Mouse (Mus musculus) small intestine, adult 2 months (tissue): ENCODE data around the gene Snrk. TPM values are rescaled to one million over a fixed set of nuclear protein-coding genes. Genes with fewer than 3 reads are reported as not detected.

Source experiments
- H3K27ac ChIP-seq: fragments of 200-500 bp; 2 replicates; pipeline ENCODE4 v1.5.1; 2012; ENCODE audit warnings: low read depth, low read length, control low read depth, inconsistent platforms; ENCODE audit not compliant: insufficient read depth
- H3K27me3 ChIP-seq: fragments of 200-500 bp; 2 replicates; pipeline ENCODE4 v1.6.1; 2012; ENCODE audit warnings: mild to moderate bottlenecking, moderate library complexity, low read length, inconsistent platforms; ENCODE audit not compliant: control insufficient read depth, insufficient read depth
- H3K36me3 ChIP-seq: fragments of 200-500 bp; 2 replicates; pipeline ENCODE4 v1.6.1; 2012; ENCODE audit warnings: mild to moderate bottlenecking, low read length, control low read depth, inconsistent platforms; ENCODE audit not compliant: control insufficient read depth, insufficient read depth
- H3K4me1 ChIP-seq: fragments of 200-500 bp; 2 replicates; pipeline ENCODE4 v1.6.1; 2012; ENCODE audit warnings: low read length, inconsistent platforms, mixed read lengths; ENCODE audit not compliant: control insufficient read depth, insufficient read depth, insufficient read length
- H3K4me3 ChIP-seq: fragments of 200-500 bp; 2 replicates; pipeline ENCODE4 v1.5.1; 2012; ENCODE audit warnings: low read depth, mild to moderate bottlenecking, control low read depth, inconsistent platforms, low read length, moderate library complexity
- CTCF ChIP-seq: fragments of 200-500 bp; IDR thresholded peaks from 2 replicates; pipeline ENCODE4 v1.5.1; 2012; ENCODE audit warnings: low read depth, mild to moderate bottlenecking, control low read depth, inconsistent platforms, low read length, moderate library complexity, mixed read lengths; ENCODE audit not compliant: insufficient replicate concordance, insufficient read length; ENCODE audit errors: extremely low read depth
- POLR2A ChIP-seq: fragments of 200-500 bp; IDR thresholded peaks from 2 replicates; pipeline ENCODE4 v1.6.1; 2012; ENCODE audit warnings: low read depth, mild to moderate bottlenecking, control low read depth, inconsistent platforms, low read length, moderate library complexity
- WGBS: fragments of 180-500 bp; shearing (Covaris S2); methylation state at CpG from one replicate; pipeline ENCODE4 v1.1.7; 2018; 5-methylcytosine and 5-hydroxymethylcytosine counted together
- polyA plus RNA-seq: library from polyadenylated mRNA; depleted of rRNA; stranded (reverse); fragments of >200 nt; gene quantifications from 2 replicates; pipeline ENCODE4 v1.2.3, GENCODE M21; 2012; rRNA removed

Gene Snrk
- polyA plus RNA-seq, 1 experiment = 52.6 TPM

GRCm38 (mm10) chr9:122215118-122215517 lies 98.1 kb downstream of the Snrk start:
- Histone ChIP-seq H3K36me3 (no peaks in the 10 kb centered on the region), H3K4me3 (no peak overlapping the region), H3K4me1 (no peaks in the 10 kb centered on the region), H3K27me3 (no peaks in the 10 kb centered on the region), H3K27ac (no peak overlapping the region)
- TF ChIP-seq CTCF (no peak), POLR2A (no peak)

DNA sequence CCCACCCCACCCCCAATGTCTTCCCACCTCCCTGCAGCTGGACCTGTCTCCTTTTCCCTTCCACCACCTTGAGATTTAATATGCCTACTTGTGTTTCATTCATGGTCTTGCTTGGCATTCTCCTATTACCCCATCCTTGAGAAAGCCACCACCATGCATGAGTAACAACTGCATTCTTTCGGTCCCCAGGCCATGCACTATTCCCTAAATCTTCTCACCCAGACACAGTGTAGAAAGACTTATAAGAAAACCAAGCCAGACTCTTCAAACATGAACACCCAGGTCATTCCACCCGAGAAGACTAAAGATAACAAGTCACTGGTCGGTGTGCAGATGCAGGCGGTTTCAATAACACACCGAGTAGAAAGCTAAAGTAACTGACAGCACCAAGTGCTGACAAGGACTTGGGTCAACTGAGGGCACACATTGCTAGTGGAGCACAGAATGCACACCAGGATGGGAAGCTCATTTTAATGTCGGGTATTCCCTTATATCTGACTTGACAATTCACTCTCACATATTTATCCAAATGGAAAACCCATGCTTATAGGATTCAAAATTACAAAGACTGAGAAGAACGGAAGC lies 100.0 kb downstream of the Snrk start:
- H3K36me3 ChIP-seq = no peaks in the 10 kb centered on the region
- no peak overlapping the region for H3K27ac ChIP-seq
- no peak for TF ChIP-seq CTCF
- no peak for TF ChIP-seq POLR2A
- no peak overlapping the region for H3K4me3 ChIP-seq
- H3K4me1 ChIP-seq = no peaks in the 10 kb centered on the region
- no peaks in the 10 kb centered on the region for H3K27me3 ChIP-seq
- WGBS = 84% methylated on average over 7 of the region's 7 CpGs

Other genes with a start within 250 kb of the Snrk start
- gene Ackr2, start 218.9 kb upstream of the Snrk start, polyA plus RNA-seq = 0.42 and 1.4 TPM in 2 replicates
- not detected in 2 replicates for gene Cyp8b1, start 201.0 kb upstream of the Snrk start, polyA plus RNA-seq
- 0.24 and 0.39 TPM in 2 replicates for gene Fam198a, start 166.3 kb upstream of the Snrk start, polyA plus RNA-seq
- gene Pomgnt2, start 120.2 kb upstream of the Snrk start, polyA plus RNA-seq = 7.5 and 10.4 TPM in 2 replicates
- gene Ano10, start 177.2 kb downstream of the Snrk start, polyA plus RNA-seq = 24.8 and 80.3 TPM in 2 replicates
- 7.2 and 9.2 TPM in 2 replicates for gene Abhd5, start 234.3 kb downstream of the Snrk start, polyA plus RNA-seq